Mouse (Mus musculus) common myeloid progenitor, adult 5-6 weeks (primary cell): ENCODE data around the gene Gpalpp1. TPM values are rescaled to one million over a fixed set of nuclear protein-coding genes. Genes with fewer than 3 reads are reported as not detected.

ENCODE experiments used
- ATAC-seq: replicated peaks from 2 replicates; pipeline ENCODE4 v1.8.0; 2016; ENCODE audit warnings: low read depth, mild to moderate bottlenecking, moderate TSS enrichment, inconsistent platforms; ENCODE audit not compliant: poor library complexity, severe bottlenecking
- total RNA-seq: library from RNA; stranded (forward); fragments of 200-1000, 187-1606 nt; gene quantifications from 2 replicates; pipeline ENCODE4 v1.2.3, GENCODE M21; 2017

Gene Gpalpp1
- 39.5 and 43.6 TPM in 2 replicates for total RNA-seq

DNA sequence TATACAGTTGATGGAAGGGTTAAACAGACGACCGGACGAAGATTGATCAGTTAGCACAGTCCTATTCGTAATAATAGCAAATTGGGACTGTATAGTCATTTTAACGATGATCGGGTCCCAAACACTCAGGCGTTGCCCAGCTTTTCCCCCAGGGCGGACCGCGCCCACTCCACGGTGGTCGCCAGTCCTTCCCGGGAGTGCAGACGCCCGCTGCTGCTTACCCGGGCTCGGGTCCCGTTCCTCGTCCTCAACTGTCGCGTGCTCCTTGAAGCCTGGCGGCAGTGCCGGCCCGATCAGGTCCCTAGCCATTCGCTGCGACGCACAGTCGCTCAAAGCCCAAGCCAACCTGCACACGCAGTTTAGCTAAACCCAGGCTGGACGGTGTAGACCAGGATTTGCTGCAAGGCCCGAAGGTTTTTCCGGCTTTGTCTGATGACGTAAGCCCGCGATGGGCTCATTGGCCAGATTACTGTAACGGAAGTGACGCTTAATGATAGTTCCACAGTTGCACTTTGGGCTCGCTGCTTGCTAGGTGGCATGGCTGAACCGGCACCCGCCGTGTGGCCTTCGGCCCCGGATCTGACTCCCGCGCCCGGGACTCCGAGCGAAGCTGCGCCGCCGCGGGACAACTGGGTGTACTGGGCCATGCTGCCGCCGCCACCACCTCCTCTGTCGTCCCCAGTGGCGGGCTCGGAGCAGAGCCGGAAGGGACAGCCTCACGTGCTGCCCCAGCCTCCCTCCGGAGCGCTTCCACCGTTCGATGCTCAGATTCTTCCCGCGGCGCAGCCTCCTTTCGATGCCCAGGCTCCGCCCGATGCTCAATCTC is at the start of gene Gpalpp1, which contains the start of gene Nufip1:
TSS of gene Gpalpp1 (minus strand) at position 365 of the 826 bp plus-strand sequence.
TSS of gene Nufip1 (plus strand) at position 496 of the 826 bp plus-strand sequence.
- peak; percentile 95 for ATAC-seq

- ATAC-seq = peak; percentile 66
These were observed 47.7 kb upstream of the Gpalpp1 start for GRCm38 (mm10) chr14:76158192-76158785.

DNA sequence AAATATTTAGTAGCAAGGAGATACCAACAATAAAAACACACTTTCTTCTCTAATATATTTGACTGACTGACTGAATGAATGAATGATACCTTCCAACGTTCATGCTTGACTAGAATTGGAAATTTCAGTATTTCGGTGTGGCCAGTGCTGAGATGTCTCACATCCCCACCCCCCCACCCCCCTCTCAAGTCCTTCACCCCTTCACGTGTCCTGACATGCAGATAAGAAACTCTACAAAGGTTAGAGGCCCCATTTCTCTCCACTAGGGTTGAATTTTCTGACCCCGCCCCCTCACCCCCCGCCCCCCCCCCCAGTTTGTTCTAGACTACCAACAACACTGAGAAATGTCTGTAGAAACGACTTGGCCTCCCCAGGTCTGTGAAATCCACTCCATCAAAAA is 43.3 kb upstream of the Gpalpp1 start:
- no peak for ATAC-seq

DNA sequence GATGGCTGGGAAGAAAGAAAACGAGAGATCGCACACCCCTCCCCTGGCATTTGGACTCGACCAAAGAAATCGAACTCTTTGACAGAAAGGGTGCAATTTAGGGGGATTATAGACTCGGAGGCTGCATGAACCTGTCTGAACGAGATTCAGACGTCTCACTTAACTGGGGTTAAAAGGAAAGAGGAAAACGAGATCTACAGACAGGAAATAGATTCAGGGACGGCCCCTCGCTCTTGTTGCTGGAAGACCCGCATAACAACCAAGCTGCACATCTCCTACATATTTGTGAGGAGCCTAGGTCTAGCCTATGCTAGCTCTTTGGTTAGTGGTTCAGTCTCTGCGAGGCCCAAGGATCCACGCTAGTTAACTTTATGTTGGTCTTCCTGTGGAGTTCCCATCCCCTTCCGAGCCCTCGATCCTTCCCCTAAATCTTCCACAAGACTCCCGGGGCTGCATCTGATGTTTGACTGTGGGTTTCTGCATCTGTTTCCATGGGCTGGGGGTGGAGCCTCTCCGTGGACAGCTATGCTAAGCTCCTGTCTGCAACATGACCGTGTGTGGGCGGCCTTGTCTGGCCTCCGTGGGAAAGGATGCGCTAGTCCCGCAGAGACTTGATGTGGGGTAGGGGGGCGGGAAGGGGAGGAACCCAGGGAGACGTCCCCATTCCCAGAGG is 42.6 kb upstream of the Gpalpp1 start:
- no peak for ATAC-seq

DNA sequence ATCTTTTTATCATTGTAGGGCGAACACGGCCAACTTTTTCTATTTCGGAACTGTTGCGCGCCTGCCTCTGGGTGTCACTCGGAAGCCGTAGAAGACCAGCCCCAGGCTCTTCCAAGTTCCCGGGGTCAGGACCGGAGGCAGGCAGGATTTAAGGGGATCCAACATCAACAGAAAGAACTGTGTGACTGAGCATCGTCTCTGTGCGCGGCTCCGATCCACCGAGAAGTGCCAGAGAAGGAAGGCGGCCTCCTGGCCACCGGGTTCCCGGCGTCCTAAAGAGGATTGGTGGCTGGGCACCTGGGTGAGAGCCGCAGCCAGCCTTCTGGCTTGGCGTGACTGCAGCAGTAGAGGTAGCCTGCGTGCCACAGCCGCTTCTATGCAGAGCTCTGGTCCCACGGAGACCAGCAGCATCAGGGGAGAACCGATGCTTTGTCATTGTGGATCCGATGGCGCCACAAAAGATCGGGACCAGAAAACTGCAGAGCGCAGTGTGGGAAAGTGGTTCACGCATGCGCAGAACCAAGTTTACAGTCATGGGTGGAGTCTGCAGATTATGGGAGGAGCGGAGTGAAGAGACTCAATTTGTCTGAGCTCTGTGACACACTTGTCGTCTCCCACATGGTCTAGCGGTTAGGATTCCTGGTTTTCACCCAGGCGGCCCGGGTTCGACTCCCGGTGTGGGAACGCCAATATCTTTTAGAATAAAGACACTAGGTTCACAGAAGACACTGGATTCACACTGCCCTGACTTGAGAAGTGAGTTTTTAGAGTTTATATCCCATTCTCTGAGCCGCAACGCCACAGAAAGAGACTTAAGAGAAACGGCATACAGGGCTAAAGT is 41.8 kb upstream of the Gpalpp1 start:
- peak; percentile 85 for ATAC-seq

DNA sequence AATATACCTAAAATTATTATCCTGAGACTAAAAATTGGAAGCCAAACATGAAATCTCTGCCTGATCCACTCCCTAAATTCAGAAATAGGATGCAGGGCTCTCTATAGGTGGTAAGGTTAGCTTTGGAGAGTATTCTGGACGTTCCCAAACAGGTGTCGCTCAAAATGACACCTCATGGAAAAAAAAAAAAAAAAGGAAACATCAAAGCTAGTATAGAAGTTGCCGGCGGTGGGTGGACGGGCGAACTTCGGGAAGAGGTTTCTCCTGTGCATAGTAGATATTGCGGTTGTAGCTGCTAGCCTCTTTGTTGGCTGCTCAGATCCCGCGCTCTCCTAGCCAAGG is 41.2 kb upstream of the Gpalpp1 start:
- no peak for ATAC-seq

GRCm38 (mm10) chr14:76151011-76151410 is 40.5 kb upstream of the Gpalpp1 start:
- ATAC-seq = no peak

GRCm38 (mm10) chr14:76150499-76150898 is 39.9 kb upstream of the Gpalpp1 start:
- no peak for ATAC-seq

DNA sequence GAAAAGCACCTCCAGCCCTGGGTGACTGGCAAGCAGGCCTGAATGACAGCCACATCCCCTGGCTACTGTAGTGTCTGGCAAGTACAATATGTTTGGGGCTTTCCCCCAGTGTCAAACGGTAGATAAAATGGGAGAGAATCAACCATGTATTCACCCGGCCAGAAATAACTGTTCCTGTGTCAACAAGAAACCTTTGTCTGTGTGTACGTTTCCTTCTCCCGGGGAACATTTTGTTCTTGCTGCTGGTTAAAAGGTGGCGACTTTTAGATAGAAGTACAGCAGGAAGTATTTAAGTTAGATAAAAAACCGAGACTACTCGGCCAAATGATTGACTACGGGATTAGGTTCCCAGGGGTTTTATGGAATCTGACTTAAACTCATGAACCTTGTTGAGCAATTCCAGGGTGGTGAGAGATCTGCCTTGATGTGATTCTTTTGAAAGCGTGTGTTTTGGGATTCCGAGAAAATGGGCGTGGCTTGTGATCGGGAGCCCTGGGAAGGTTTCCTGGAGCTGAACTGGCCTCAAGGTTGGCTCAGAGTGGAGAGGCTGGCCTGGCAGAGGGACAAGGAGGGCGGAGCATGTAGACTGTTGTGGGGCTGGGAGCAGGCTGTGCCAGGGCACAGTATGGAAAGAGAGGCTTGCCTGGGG is 39.1 kb upstream of the Gpalpp1 start:
- ATAC-seq = no peak

DNA sequence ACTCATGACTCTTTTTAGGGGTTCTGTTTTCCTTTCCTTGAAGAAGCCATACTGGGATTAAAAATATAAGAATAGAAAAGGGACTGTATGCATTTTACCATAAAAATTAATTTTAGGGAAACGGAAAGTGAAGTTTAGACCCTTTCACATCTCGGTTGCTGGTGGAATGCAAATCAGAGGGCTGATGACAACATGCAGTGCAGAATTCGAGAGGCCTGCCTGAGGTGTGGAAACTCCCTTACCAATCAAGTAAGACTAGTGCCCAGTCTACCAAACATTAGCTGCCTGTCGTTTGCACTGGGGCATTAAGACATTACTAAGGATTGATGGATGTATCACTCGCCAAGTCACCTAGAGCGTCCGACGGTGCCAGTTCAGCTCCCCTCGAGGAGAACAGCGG is 37.7 kb upstream of the Gpalpp1 start:
- no peak for ATAC-seq

- no peak for ATAC-seq
These were observed 36.5 kb upstream of the Gpalpp1 start for GRCm38 (mm10) chr14:76147061-76147460.

- ATAC-seq = 0 out of 2 replicates have a peak, but pooled peaks have one; percentile 27
These were observed 35.3 kb upstream of the Gpalpp1 start for GRCm38 (mm10) chr14:76145868-76146267.

- no peak for ATAC-seq
These were observed 34.7 kb upstream of the Gpalpp1 start for GRCm38 (mm10) chr14:76145248-76145647.

DNA sequence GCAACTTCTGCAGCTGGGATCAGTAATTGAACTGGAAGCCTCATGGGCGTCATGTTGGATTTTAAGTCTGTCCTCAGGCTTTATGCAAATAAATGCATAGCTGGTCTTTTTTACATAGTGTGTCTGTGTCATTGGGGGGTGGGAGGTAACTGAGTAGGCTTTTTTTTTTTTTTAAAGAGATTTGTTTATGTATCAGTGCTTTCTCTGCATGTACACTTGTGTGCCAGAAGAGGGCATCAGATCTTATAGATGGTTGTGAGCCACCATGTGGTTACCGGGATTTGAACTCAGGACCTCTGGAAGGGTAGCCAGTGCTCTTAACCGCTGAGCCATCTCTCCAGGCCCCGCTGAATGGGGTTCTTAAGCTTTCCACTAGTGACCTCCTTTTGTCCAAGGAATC is 24.4 kb upstream of the Gpalpp1 start:
- ATAC-seq = no peak

GRCm38 (mm10) chr14:76128174-76128573 is 17.6 kb upstream of the Gpalpp1 start:
- no peak for ATAC-seq

DNA sequence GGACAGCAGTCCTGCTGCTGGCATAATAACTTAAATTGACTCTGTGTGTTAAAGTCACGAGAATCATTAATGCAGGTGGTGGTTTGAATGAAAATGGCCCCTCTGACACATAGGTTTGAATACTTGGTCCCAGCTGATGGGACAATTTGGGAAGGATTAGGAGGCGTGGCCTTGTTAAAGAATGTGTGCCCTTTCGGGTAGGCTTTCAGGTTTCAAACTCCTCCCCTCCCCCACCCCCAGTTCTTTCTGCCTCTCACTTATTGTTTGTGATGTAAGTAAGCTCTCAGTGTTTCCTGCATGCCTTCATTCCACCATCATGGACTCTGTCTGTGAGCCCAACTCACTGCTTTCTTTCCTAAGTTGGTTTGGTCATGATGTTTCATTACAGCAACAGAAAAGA is 16.8 kb upstream of the Gpalpp1 start:
- no peak for ATAC-seq

DNA sequence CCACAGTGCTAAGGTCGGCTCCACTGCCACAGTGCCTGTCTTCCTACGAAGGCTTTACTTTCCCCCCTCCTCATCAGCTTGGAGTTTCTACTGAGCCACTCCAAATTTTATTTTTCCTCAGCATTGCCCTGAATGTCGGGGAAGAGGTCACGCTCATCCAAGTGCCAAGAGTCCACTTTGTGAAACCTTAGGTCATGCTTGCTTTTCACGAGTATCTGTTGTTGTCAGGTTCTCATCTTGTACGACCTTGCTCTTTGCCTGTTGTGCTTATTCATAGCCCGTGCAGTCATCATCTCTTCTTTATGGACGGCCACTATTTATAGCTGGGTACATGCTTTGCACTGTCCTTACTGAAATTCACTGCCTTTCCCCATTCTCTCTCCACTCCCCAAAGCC is 12.1 kb upstream of the Gpalpp1 start:
- ATAC-seq = no peak

- peak; percentile 76 for ATAC-seq
These were observed 11.5 kb upstream of the Gpalpp1 start for GRCm38 (mm10) chr14:76121901-76122662.

- ATAC-seq = no peak
These were observed 9.9 kb upstream of the Gpalpp1 start for GRCm38 (mm10) chr14:76120472-76120871.
